Comparison of ENCODE assay signal across 12 mouse cellular contexts in the genomic region with DNA sequence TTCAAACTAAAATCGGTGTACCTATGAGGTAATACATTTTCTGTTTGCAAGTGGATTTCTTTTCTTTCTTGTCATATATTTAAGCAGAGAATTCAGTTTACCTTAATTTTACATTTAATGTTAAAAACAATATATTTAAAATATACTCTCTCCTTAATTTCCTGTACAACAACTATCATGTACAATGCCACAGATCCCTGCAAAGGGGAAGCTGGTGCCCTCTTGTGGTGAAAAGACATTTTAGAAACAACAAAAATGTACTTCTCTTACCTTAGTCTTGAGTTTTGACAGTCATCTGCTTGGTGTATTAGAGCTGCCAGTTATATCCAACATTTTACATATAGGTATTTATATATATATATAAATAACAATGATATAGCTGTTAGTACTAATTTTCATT. TPM values are rescaled to one million over a fixed set of nuclear protein-coding genes. Genes with fewer than 3 reads are reported as not detected.
DNase-seq lines count a peak whose midpoint lies in the region; ATAC-seq and TF ChIP-seq lines count a peak whose summit lies in the region.
"Had no signal": no experiment of that assay in that cellular context is flagged by ENCODE, and none has a peak within 500 bp of the region (broad histone marks: within the 10 kb centered on the region; RNA-seq: fewer than 3 reads in every experiment).

No protein-coding gene starts in this region.

- 92% methylated on average over 1 of the region's 1 CpGs for WGBS in hindbrain, postnatal 0 days
- 98% methylated on average over 1 of the region's 1 CpGs for WGBS in hindbrain, embryonic 10.5 days
- 95% methylated on average over 1 of the region's 1 CpGs for WGBS in neural tube, embryonic 15.5 days

- H3K27me3 ChIP-seq in hindbrain, postnatal 0 days (ENCODE audit: insufficient read depth, low read length), result no peaks in the 10 kb centered on the region
- H3K27me3 ChIP-seq in hindbrain, embryonic 10.5 days (ENCODE audit: insufficient read depth, poor library complexity, severe bottlenecking), result peaks cover 22% of the 10 kb centered on the region
- 0 out of 2 replicates have a peak, but pooled peaks cover 6% of the 10 kb centered on the region for H3K27me3 ChIP-seq in neural tube, embryonic 15.5 days (replicated peaks)

- no peak overlapping the region for H3K9ac ChIP-seq in hindbrain, postnatal 0 days (replicated peaks; ENCODE audit: low read length)
- no peak overlapping the region for H3K9ac ChIP-seq in neural tube, embryonic 15.5 days (replicated peaks)
- H3K9ac ChIP-seq: liver, embryonic 13.5 days; neural tube, embryonic 13.5 days had no signal

- H3K4me2 ChIP-seq in hindbrain, postnatal 0 days (ENCODE audit: low read depth, low read length), result peak overlapping the region; percentile 38
- 0 out of 2 replicates have a peak overlapping the region, but pooled peaks have one; percentile 2 for H3K4me2 ChIP-seq in neural tube, embryonic 15.5 days
- H3K4me2 ChIP-seq: liver, embryonic 13.5 days; neural tube, embryonic 13.5 days had no signal

- no peaks in the 10 kb centered on the region for H3K9me3 ChIP-seq in hindbrain, postnatal 0 days (ENCODE audit: low read length)
- no peaks in the 10 kb centered on the region for H3K9me3 ChIP-seq in hindbrain, embryonic 10.5 days
- no peaks in the 10 kb centered on the region for H3K9me3 ChIP-seq in neural tube, embryonic 15.5 days (replicated peaks)
- H3K9me3 ChIP-seq: liver, embryonic 13.5 days; neural tube, embryonic 13.5 days had no signal

- no peak overlapping the region for H3K27ac ChIP-seq in hindbrain, postnatal 0 days
- no peak overlapping the region for H3K27ac ChIP-seq in hindbrain, embryonic 10.5 days
- no peak overlapping the region for H3K27ac ChIP-seq in neural tube, embryonic 15.5 days (replicated peaks)
- H3K27ac ChIP-seq: liver, embryonic 13.5 days; neural tube, embryonic 13.5 days had no signal

- TF ChIP-seq CTCF in hindbrain, postnatal 0 days (IDR thresholded peaks at IDR 0.05; ENCODE audit: low read depth), result peak; percentile 78

- peak; percentile 8 for DNase-seq in adrenal gland, postnatal 14 days
- no peak for DNase-seq in adrenal gland, postnatal 4 days (ENCODE audit: low spot score in 2 of 2)
- DNase-seq in hindbrain, postnatal 0 days (ENCODE audit: low spot score), result peak; percentile 85
- DNase-seq in hindbrain, embryonic 10.5 days (ENCODE audit: low spot score), result no peak
- no peak for DNase-seq in neural tube, embryonic 10.5 days (ENCODE audit: extremely low spot score, low spot score)
- peak; percentile 50 for DNase-seq in retina, postnatal 1 day
- no peak for DNase-seq in kidney, adult 8-10 months
- DNase-seq: adrenal gland, adult 8-10 months; B cell, adult 2 months; liver, embryonic 13.5 days had no signal

- H3K4me1 ChIP-seq in hindbrain, postnatal 0 days (ENCODE audit: insufficient read depth, low read length), result peaks cover 5% of the 10 kb centered on the region; the same call in 1 of the 2 replicates
- peaks cover 23% of the 10 kb centered on the region; the same call in 1 of the 2 replicates for H3K4me1 ChIP-seq in hindbrain, embryonic 10.5 days (replicated peaks)
- peaks cover 17% of the 10 kb centered on the region for H3K4me1 ChIP-seq in neural tube, embryonic 15.5 days
- H3K4me1 ChIP-seq: liver, embryonic 13.5 days had no signal

- no peak for ATAC-seq in hindbrain, postnatal 0 days
- no peak for ATAC-seq in neural tube, embryonic 15.5 days (ENCODE audit: low FRiP score)

- no peak overlapping the region for H3K4me3 ChIP-seq in hindbrain, postnatal 0 days (ENCODE audit: low read length)
- H3K4me3 ChIP-seq in hindbrain, embryonic 10.5 days, result no peak overlapping the region
- H3K4me3 ChIP-seq in neural tube, embryonic 15.5 days (replicated peaks), result no peak overlapping the region
- H3K4me3 ChIP-seq: liver, embryonic 13.5 days; neural tube, embryonic 13.5 days had no signal

- H3K36me3 ChIP-seq in hindbrain, postnatal 0 days (ENCODE audit: insufficient read depth, low read length), result no peaks in the 10 kb centered on the region
- no peaks in the 10 kb centered on the region for H3K36me3 ChIP-seq in hindbrain, embryonic 10.5 days
- no peaks in the 10 kb centered on the region for H3K36me3 ChIP-seq in neural tube, embryonic 15.5 days
- H3K36me3 ChIP-seq: liver, embryonic 13.5 days; neural tube, embryonic 13.5 days had no signal

RNA-seq across cellular contexts. Expression of gene Pcdh20, which starts 4.8 kb away (rescaled TPM):
- total RNA-seq in adrenal gland, postnatal 14 days (2021), result 1.0 and 1.4 TPM in 2 replicates
- 1 to 10 TPM; 2.2 to 2.5 TPM for total RNA-seq in adrenal gland, postnatal 4 days (2021)
- 10.5 and 12.1 TPM in 2 replicates for total RNA-seq in hindbrain, postnatal 0 days (2014; rRNA removed)
- polyA plus RNA-seq in hindbrain, postnatal 0 days (2015; fragmentation: Nextera tagmentation; extraction: Ambion mirVana), result 4.8 and 5.1 TPM in 2 replicates
- polyA plus RNA-seq in hindbrain, embryonic 10.5 days (2016; fragmentation: Nextera tagmentation; extraction: Ambion mirVana), result 0.75 and 0.92 TPM in 2 replicates
- polyA plus RNA-seq in neural tube, embryonic 15.5 days (2015; fragmentation: Nextera tagmentation; extraction: Ambion mirVana), result 4.9 and 5.4 TPM in 2 replicates

Comparison
In these comparisons a context has a peak if more than half of its experiments do, and no peak if none do; other contexts are left out.
1. DNase-seq: peak in adrenal gland, postnatal 14 days (single experiment), hindbrain, postnatal 0 days (single experiment) and retina, postnatal 1 day (single experiment); none in adrenal gland, postnatal 4 days (0 of 2), hindbrain, embryonic 10.5 days (single experiment), neural tube, embryonic 10.5 days (single experiment) and kidney, adult 8-10 months (0 of 2).